Mouse (Mus musculus) liver, embryonic 14 days (tissue): ENCODE measurements around the gene Gm10230. TPM values are rescaled to one million over a fixed set of nuclear protein-coding genes. Genes with fewer than 3 reads are reported as not detected.

ENCODE experiments used
- polyA plus RNA-seq: library from polyadenylated mRNA; depleted of rRNA; stranded (reverse); fragments of >200 nt; gene quantifications from 2 replicates; pipeline ENCODE4 v1.2.3, GENCODE M21; 2012; rRNA removed

Gene Gm10230
- not detected in 2 replicates for polyA plus RNA-seq

DNA sequence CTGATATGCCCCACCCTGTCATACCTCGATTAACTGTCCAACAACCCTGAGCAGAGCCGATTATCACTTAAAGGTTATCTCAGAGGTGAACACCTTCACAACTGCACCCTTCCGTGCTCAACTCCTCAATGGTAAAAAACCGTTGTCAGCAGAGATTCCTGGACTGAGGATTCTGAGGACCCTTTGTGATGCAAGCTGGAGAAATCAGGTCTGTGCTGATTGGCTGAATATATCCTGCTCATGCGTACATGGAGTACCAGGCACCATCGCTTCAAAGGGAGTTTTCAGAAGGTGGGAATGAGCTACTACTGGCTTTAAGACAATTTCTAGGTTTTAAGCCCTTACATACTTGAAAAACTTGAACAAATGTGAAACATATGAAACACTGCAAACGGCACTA is at the start of gene Gm10230:
Gm10230 (minus strand) TSS at position 101 of the 400 bp plus-strand sequence.

